Mouse (Mus musculus) CH12.LX (cell line): Measurements from ENCODE around the gene Mum1. TPM values are rescaled to one million over a fixed set of nuclear protein-coding genes. Genes with fewer than 3 reads are reported as not detected.

ENCODE experiments used
- DNase-seq: peaks from one replicate; pipeline ENCODE4 v3.0.0-alpha.2; 2013; ENCODE audit errors: extremely low read depth
- H3K27ac ChIP-seq: 2 replicates; pipeline ENCODE4 v1.5.1; 2012; ENCODE audit warnings: low read depth, mild to moderate bottlenecking, control low read depth, moderate library complexity; ENCODE audit not compliant: insufficient read depth
- H3K27me3 ChIP-seq: replicated peaks from 2 replicates; pipeline ENCODE3; 2012; ENCODE audit warnings: inconsistent platforms
- H3K36me3 ChIP-seq, 2 experiments: replicated peaks in 1 of 2; 2 replicates each; pipeline versions ENCODE3 to v1.6.1; 2012; ENCODE audit warnings: inconsistent platforms in 1 of 2, low read length in 1 of 2, mild to moderate bottlenecking in 1 of 2, mixed read lengths in 1 of 2, moderate library complexity in 1 of 2; ENCODE audit not compliant: control insufficient read depth in 1 of 2, insufficient read depth in 1 of 2
- H3K4me1 ChIP-seq, 2 experiments: 2 replicates each; pipeline ENCODE4 v1.6.1; 2012; ENCODE audit warnings: inconsistent platforms in 1 of 2, moderate library complexity in 1 of 2; ENCODE audit not compliant: insufficient read depth in 2 of 2, control insufficient read depth in 1 of 2
- H3K4me2 ChIP-seq: 2 replicates; pipeline ENCODE4 v1.6.1; 2012; ENCODE audit warnings: low read depth, mild to moderate bottlenecking, control low read depth; ENCODE audit not compliant: poor library complexity, insufficient read depth, severe bottlenecking
- H3K4me3 ChIP-seq, 3 experiments: fragments of 150-350 bp in 1 of 3; sonication (generic) in 1 of 3; replicated peaks in 1 of 3; 2 replicates each; pipeline versions ENCODE3 to v1.5.1; 2011 to 2012; ENCODE audit warnings: low read depth in 2 of 3, low read length in 2 of 3, mild to moderate bottlenecking in 2 of 3, moderate library complexity in 2 of 3, control low read depth in 1 of 3, improper control_type of control experiment in 1 of 3, inconsistent platforms in 1 of 3, mixed read lengths in 1 of 3; ENCODE audit not compliant: poor library complexity in 1 of 3
- H3K79me2 ChIP-seq: replicated peaks from 2 replicates; pipeline ENCODE4 v1.6.1; 2012; ENCODE audit warnings: mild to moderate bottlenecking, moderate library complexity; ENCODE audit not compliant: control insufficient read depth, poor library complexity, insufficient read depth, severe bottlenecking; ENCODE audit errors: extremely low read depth
- H3K9ac ChIP-seq: 2 replicates; pipeline ENCODE4 v1.6.1; 2012; ENCODE audit warnings: low read depth, mild to moderate bottlenecking, control low read depth, moderate library complexity; ENCODE audit not compliant: insufficient read depth
- H3K9me3 ChIP-seq: replicated peaks from 2 replicates; pipeline ENCODE3; 2012; ENCODE audit warnings: low read length, inconsistent platforms, mixed read lengths
- BHLHE40 ChIP-seq: IDR thresholded peaks from 2 replicates; pipeline ENCODE4 v1.6.1; 2011; ENCODE audit warnings: mild to moderate bottlenecking, low read depth, low read length, improper control_type of control experiment
- CHD1 ChIP-seq: IDR thresholded peaks from 2 replicates; pipeline ENCODE4 v1.6.1; 2012; ENCODE audit warnings: low read depth, low read length, improper control_type of control experiment, inconsistent platforms
- CHD2 ChIP-seq: IDR thresholded peaks from 2 replicates; pipeline ENCODE4 v1.6.1; 2011; ENCODE audit warnings: low read length, improper control_type of control experiment
- CTCF ChIP-seq, 2 experiments: IDR thresholded peaks in 1 of 2; conservative IDR thresholded peaks in 1 of 2; 2 replicates each; pipeline ENCODE4 v1.5.1; 2011 to 2012; ENCODE audit warnings: low read depth in 2 of 2, low read length in 2 of 2, improper control_type of control experiment in 1 of 2, inconsistent platforms in 1 of 2, mild to moderate bottlenecking in 1 of 2, moderate library complexity in 1 of 2
- E2F4 ChIP-seq: IDR thresholded peaks from 2 replicates; pipeline ENCODE4 v1.6.1; 2011; ENCODE audit warnings: low read depth, low read length, improper control_type of control experiment; ENCODE audit not compliant: insufficient replicate concordance
- ELF1 ChIP-seq: IDR thresholded peaks from 2 replicates; pipeline ENCODE4 v1.6.1; 2014; ENCODE audit warnings: low read depth, mild to moderate bottlenecking, inconsistent platforms, low read length, improper control_type of control experiment
- EP300 ChIP-seq: IDR thresholded peaks from 2 replicates; pipeline ENCODE4 v1.6.1; 2011; ENCODE audit warnings: low read length, improper control_type of control experiment
- ETS1 ChIP-seq: conservative IDR thresholded peaks from 2 replicates; pipeline ENCODE4 v1.6.1; 2012; ENCODE audit warnings: low read depth, mild to moderate bottlenecking, inconsistent platforms, low read length, improper control_type of control experiment, moderate library complexity
- GABPA ChIP-seq: IDR thresholded peaks from 2 replicates; pipeline ENCODE4 v1.6.1; 2012; ENCODE audit warnings: low read depth, low read length, improper control_type of control experiment, inconsistent platforms; ENCODE audit not compliant: insufficient replicate concordance
- HCFC1 ChIP-seq: IDR thresholded peaks from 2 replicates; pipeline ENCODE4 v1.6.1; 2012; ENCODE audit warnings: low read depth, mild to moderate bottlenecking, inconsistent platforms, low read length, improper control_type of control experiment
- IRF4 ChIP-seq: IDR thresholded peaks from 2 replicates; pipeline ENCODE4 v1.6.1; 2014; ENCODE audit warnings: low read depth, mild to moderate bottlenecking, inconsistent platforms, low read length, improper control_type of control experiment
- JUN ChIP-seq: IDR thresholded peaks from 2 replicates; pipeline ENCODE4 v1.6.1; 2011; ENCODE audit warnings: low read depth, mild to moderate bottlenecking, low read length, improper control_type of control experiment, moderate library complexity; ENCODE audit not compliant: insufficient read depth
- JUND ChIP-seq: conservative IDR thresholded peaks from 2 replicates; pipeline ENCODE4 v1.6.1; 2011; ENCODE audit warnings: low read depth, low read length, improper control_type of control experiment
- KAT2A ChIP-seq: IDR thresholded peaks from 2 replicates; pipeline ENCODE4 v1.6.1; 2012; ENCODE audit warnings: low read length, improper control_type of control experiment, inconsistent platforms; ENCODE audit not compliant: insufficient replicate concordance
- MAFK ChIP-seq: IDR thresholded peaks from 2 replicates; pipeline ENCODE4 v1.6.1; 2011; ENCODE audit warnings: low read length, improper control_type of control experiment; ENCODE audit not compliant: insufficient replicate concordance
- MAX ChIP-seq: IDR thresholded peaks from 2 replicates; pipeline ENCODE4 v1.6.1; 2011; ENCODE audit warnings: low read length, improper control_type of control experiment
- MAZ ChIP-seq: IDR thresholded peaks from 2 replicates; pipeline ENCODE4 v1.6.1; 2012; ENCODE audit warnings: low read depth, mild to moderate bottlenecking, inconsistent platforms, low read length, improper control_type of control experiment, moderate library complexity
- MEF2A ChIP-seq: IDR thresholded peaks from 2 replicates; pipeline ENCODE4 v1.6.1; 2014; ENCODE audit warnings: low read depth, mild to moderate bottlenecking, inconsistent platforms, low read length, improper control_type of control experiment, borderline replicate concordance
- MXI1 ChIP-seq: IDR thresholded peaks from 2 replicates; pipeline ENCODE4 v1.6.1; 2011; ENCODE audit warnings: mild to moderate bottlenecking, low read depth, low read length, improper control_type of control experiment
- MYC ChIP-seq: IDR thresholded peaks from 2 replicates; pipeline ENCODE4 v1.6.1; 2011; ENCODE audit warnings: low read depth, mild to moderate bottlenecking, improper control_type of control experiment, low read length
- NELFE ChIP-seq: IDR thresholded peaks from 2 replicates; pipeline ENCODE4 v1.6.1; 2011; ENCODE audit warnings: low read depth, low read length, improper control_type of control experiment
- NRF1 ChIP-seq: IDR thresholded peaks from 2 replicates; pipeline ENCODE4 v1.6.1; 2014; ENCODE audit warnings: low read depth, mild to moderate bottlenecking, inconsistent platforms, low read length, improper control_type of control experiment, moderate library complexity
- PAX5 ChIP-seq: IDR thresholded peaks from 2 replicates; pipeline ENCODE4 v1.6.1; 2012; ENCODE audit warnings: low read length, inconsistent platforms, mixed read lengths
- POLR2A ChIP-seq: IDR thresholded peaks from 2 replicates; pipeline ENCODE4 v1.6.1; 2011; ENCODE audit warnings: low read depth, mild to moderate bottlenecking, improper control_type of control experiment, low read length
- POLR2AphosphoS2 ChIP-seq: IDR thresholded peaks from 2 replicates; pipeline ENCODE4 v1.6.1; 2011; ENCODE audit warnings: low read depth, low read length, improper control_type of control experiment
- RAD21 ChIP-seq: IDR thresholded peaks from 2 replicates; pipeline ENCODE4 v1.6.1; 2011; ENCODE audit warnings: low read depth, mild to moderate bottlenecking, low read length, improper control_type of control experiment, moderate library complexity
- RCOR1 ChIP-seq: conservative IDR thresholded peaks from 2 replicates; pipeline ENCODE4 v1.6.1; 2012; ENCODE audit warnings: low read depth, mild to moderate bottlenecking, inconsistent platforms, low read length, improper control_type of control experiment
- SIN3A ChIP-seq: IDR thresholded peaks from 2 replicates; pipeline ENCODE4 v1.6.1; 2012; ENCODE audit warnings: low read length, improper control_type of control experiment, inconsistent platforms
- SMC3 ChIP-seq: IDR thresholded peaks from 2 replicates; pipeline ENCODE4 v1.6.1; 2011; ENCODE audit warnings: low read depth, low read length, improper control_type of control experiment
- TBP ChIP-seq: conservative IDR thresholded peaks from 2 replicates; pipeline ENCODE4 v1.6.1; 2011; ENCODE audit warnings: low read depth, low read length, improper control_type of control experiment
- TCF12 ChIP-seq: IDR thresholded peaks from 2 replicates; pipeline ENCODE4 v1.6.1; 2014; ENCODE audit warnings: low read depth, mild to moderate bottlenecking, inconsistent platforms, low read length, improper control_type of control experiment
- UBTF ChIP-seq: IDR thresholded peaks from 2 replicates; pipeline ENCODE4 v1.6.1; 2012; ENCODE audit warnings: low read depth, mild to moderate bottlenecking, inconsistent platforms, low read length, improper control_type of control experiment, moderate library complexity
- USF1 ChIP-seq: IDR thresholded peaks from 2 replicates; pipeline ENCODE4 v1.6.1; 2014; ENCODE audit warnings: low read depth, mild to moderate bottlenecking, inconsistent platforms, low read length, improper control_type of control experiment
- USF2 ChIP-seq: conservative IDR thresholded peaks from 2 replicates; pipeline ENCODE4 v1.6.1; 2011; ENCODE audit warnings: low read depth, low read length, improper control_type of control experiment
- ZC3H11A ChIP-seq: IDR thresholded peaks from 2 replicates; pipeline ENCODE4 v1.6.1; 2012; ENCODE audit warnings: low read depth, mild to moderate bottlenecking, inconsistent platforms, low read length, improper control_type of control experiment
- ZKSCAN1 ChIP-seq: IDR thresholded peaks from 2 replicates; pipeline ENCODE4 v1.6.1; 2012; ENCODE audit warnings: low read depth, inconsistent platforms, low read length, improper control_type of control experiment, borderline replicate concordance
- ZMIZ1 ChIP-seq: IDR thresholded peaks from 2 replicates; pipeline ENCODE4 v1.6.1; 2012; ENCODE audit warnings: low read depth, mild to moderate bottlenecking, inconsistent platforms, low read length, improper control_type of control experiment
- ZNF384 ChIP-seq: IDR thresholded peaks from 2 replicates; pipeline ENCODE4 v1.6.1; 2012; ENCODE audit warnings: low read depth, low read length, improper control_type of control experiment, inconsistent platforms
- dilution Hi-C: fragments of 300-500 bp; cut with MboI; formaldehyde crosslinking; loops from 2 replicates; pipeline ENCODE4 v1.14.3; 2020; ENCODE audit warnings: low sequenced_read_pairs; ENCODE audit not compliant: extremely low pct_unique_long_range_greater_than_20kb, extremely low pct_ligation_motif_present
- in situ Hi-C: fragments of 300-500 bp; cut with MboI; formaldehyde crosslinking; loops from 3 replicates; pipeline ENCODE4 v1.14.3; 2019; ENCODE audit warnings: low sequenced_read_pairs, low pct_ligation_motif_present, low pct_unique_long_range_greater_than_20kb, mixed read lengths
- polyA plus RNA-seq: library from polyadenylated mRNA; unstranded; fragments of >175 nt; gene quantifications from 2 replicates; pipeline ENCODE4 v1.2.1, GENCODE M21; 2012; ENCODE audit warnings: low read depth; ENCODE audit not compliant: insufficient read length
- total RNA-seq, 2 experiments: library from RNA; depleted of rRNA; stranded (reverse); fragments of 300-350 nt in 1 of 2; fragments of >200 nt in 1 of 2; gene quantifications; 2 replicates each; pipeline ENCODE4 v1.2.3; 2012 to 2014

Gene Mum1
- total and polyA plus RNA-seq, 3 experiments: 22.9 to 35.6 (median 25.1) TPM

- Histone ChIP-seq H3K27ac (peak overlapping the region; percentile 79), H3K4me1 (peaks cover 54 to 76% of the 10 kb centered on the region in 2 experiments), H3K4me2 (peak overlapping the region; percentile 62), H3K9ac (0 out of 2 replicates have a peak overlapping the region, but pooled peaks have one; percentile 25), H3K27me3 (no peaks in the 10 kb centered on the region), H3K4me3 (no peak overlapping the region), H3K9me3 (peaks cover 3% of the 10 kb centered on the region), H3K36me3 (peaks cover 60 to 84% of the 10 kb centered on the region in 2 experiments), H3K79me2 (no peaks in the 10 kb centered on the region)
- no peak for DNase-seq
- TF ChIP-seq MEF2A (peak; percentile 31; the same call in 1 of the 2 replicates), POLR2A (no peak), SIN3A (no peak), ZMIZ1 (no peak), TCF12 (peak; percentile 82), TBP (no peak), NELFE (no peak), E2F4 (no peak), CHD2 (no peak), ZNF384 (no peak), SMC3 (no peak), MXI1 (peak; percentile 52; the same call in 1 of the 2 replicates), ZKSCAN1 (no peak), JUND (no peak), PAX5 (no peak), ZC3H11A (no peak), ELF1 (0 out of 2 replicates have a peak, but pooled peaks have one; percentile 12), EP300 (peak; percentile 45; the same call in 1 of the 2 replicates), JUN (no peak), MYC (no peak), UBTF (no peak; the same call in 1 of the 2 replicates), MAZ (peak; percentile 84), MAFK (no peak), USF2 (no peak), ETS1 (peak; percentile 54; the same call in 1 of the 2 replicates), CHD1 (no peak), IRF4 (peak; percentile 44; the same call in 1 of the 2 replicates), POLR2AphosphoS2 (no peak), BHLHE40 (no peak), RAD21 (no peak), USF1 (no peak), RCOR1 (no peak), CTCF (conservative IDR thresholded peaks at IDR 0.05 in 1 of 2, IDR thresholded peaks at IDR 0.05 in 1 of 2; ENCODE audit: low read depth in 2 of 2, low read length in 2 of 2) (no peak), MAX (no peak), NRF1 (no peak), KAT2A (no peak), HCFC1 (no peak), GABPA (no peak)
- dilution Hi-C loops (no loop called here), in situ Hi-C loops (no loop called here)
Measured at GRCm38 (mm10) chr10:80285222-80286070, 59.2 kb downstream of the Mum1 start.
